Mouse (Mus musculus): Measurements from ENCODE around the gene Trak1. TPM values are rescaled to one million over a fixed set of nuclear protein-coding genes. Genes with fewer than 3 reads are reported as not detected.

The Trak1 gene
- polyA plus RNA-seq, 1 experiment = 22.2 TPM

- Histone ChIP-seq H3K4me1 (ENCODE audit: control insufficient read depth, insufficient read depth, low read length) (no peaks in the 10 kb centered on the region), H3K4me3 (ENCODE audit: control insufficient read depth, low read depth, low read length) (no peak overlapping the region), H3K27ac (ENCODE audit: control insufficient read depth, insufficient read depth, low read depth, low read length) (no peak overlapping the region), H3K27me3 (ENCODE audit: control insufficient read depth, insufficient read depth, low read length) (no peaks in the 10 kb centered on the region), H3K36me3 (ENCODE audit: control insufficient read depth, insufficient read depth, low read length) (no peaks in the 10 kb centered on the region)
- TF ChIP-seq POLR2A (IDR thresholded peaks at IDR 0.05; ENCODE audit: control insufficient read depth, low read depth, low read length) (no peak), CTCF (IDR thresholded peaks at IDR 0.05; ENCODE audit: control insufficient read depth, insufficient read depth, insufficient replicate concordance, low read depth, low read length) (no peak)
Observed at GRCm38 (mm10) chr9:121520047-121520446, 222.7 kb downstream of the Trak1 start.

Other genes starting within 250 kb of the Trak1 start
- 291 and 327 TPM in 2 replicates for gene Ulk4, start 20.3 kb upstream of the Trak1 start, polyA plus RNA-seq (2012; rRNA removed)
- gene Cck, start 198.2 kb downstream of the Trak1 start, polyA plus RNA-seq (2012; rRNA removed) = not detected in 2 replicates